In genomic region chrX:31158534-31159085, GRCm38 (mm10) we compare ENCODE assay signal across 25 mouse cellular contexts. TPM values are rescaled to one million over a fixed set of nuclear protein-coding genes. Genes with fewer than 3 reads are reported as not detected.
"Had no signal": no experiment of that assay in that cellular context is flagged by ENCODE, and none has a peak within 500 bp of the region (broad histone marks: within the 10 kb centered on the region; RNA-seq: fewer than 3 reads in every experiment).

No protein-coding gene starts in this region.

RNA-seq across cellular contexts. Expression of gene Btbd35f29, which starts 41.1 kb away (rescaled TPM):
- total RNA-seq: layer of hippocampus, adult 2 months; layer of hippocampus, postnatal 25 days; left cerebral cortex, adult 18-20 months; left cerebral cortex, postnatal 25 days; megakaryocyte, adult 5-6 weeks; monocyte, adult 5-6 weeks had no signal
- polyA plus RNA-seq: kidney, adult 2 months; kidney, embryonic 14.5 days; kidney, postnatal 0 days; large intestine, adult 2 months; limb, embryonic 10.5 days; limb, embryonic 13.5 days; liver, embryonic 13.5 days; liver, embryonic 16.5 days; lung, adult 2 months; lung, embryonic 16.5 days; macrophage; midbrain, embryonic 10.5 days; midbrain, embryonic 13.5 days; midbrain, embryonic 16.5 days; myocyte; neural tube, embryonic 12.5 days; neural tube, embryonic 15.5 days; stomach, embryonic 15.5 days; urinary bladder, adult 2 months had no signal
